ENCODE assay signal across 9 mouse cellular contexts in the genomic region with DNA sequence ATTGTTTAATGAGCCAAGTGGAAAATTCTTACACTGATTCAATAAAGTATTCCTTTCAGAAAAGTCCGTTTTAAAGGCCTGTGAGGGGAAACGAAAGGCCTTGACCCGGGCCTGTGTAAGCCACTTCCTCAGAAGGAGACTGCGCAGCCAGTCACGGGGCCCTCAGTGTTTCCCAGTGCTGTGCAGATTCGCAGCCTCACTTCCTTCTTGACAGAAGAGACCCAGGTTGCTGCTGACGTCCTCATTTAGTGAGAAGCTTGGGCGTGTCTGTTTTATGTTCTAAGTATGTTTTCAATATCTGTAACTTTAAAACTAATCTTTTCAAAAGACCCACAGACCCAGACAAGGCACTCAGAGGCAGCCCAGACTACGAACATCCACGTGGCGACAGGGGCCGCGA. TPM values are rescaled to one million over a fixed set of nuclear protein-coding genes. Genes with fewer than 3 reads are reported as not detected.
DNase-seq lines count a peak whose midpoint lies in the region; ATAC-seq and TF ChIP-seq lines count a peak whose summit lies in the region.
"Had no signal": no experiment of that assay in that cellular context is flagged by ENCODE, and none has a peak within 500 bp of the region (broad histone marks: within the 10 kb centered on the region; RNA-seq: fewer than 3 reads in every experiment).

No protein-coding gene starts in this region.

- no peak for TF ChIP-seq CTCF in stomach, postnatal 0 days (IDR thresholded peaks at IDR 0.05; ENCODE audit: low read depth)

- no peak overlapping the region for H3K27ac ChIP-seq in stomach, postnatal 0 days (replicated peaks)

- H3K36me3 ChIP-seq in stomach, postnatal 0 days (ENCODE audit: control insufficient read depth, insufficient read depth, low read length): no peaks in the 10 kb centered on the region

- H3K9ac ChIP-seq in stomach, postnatal 0 days (ENCODE audit: low read length): no peak overlapping the region

- no peaks in the 10 kb centered on the region for H3K27me3 ChIP-seq in stomach, postnatal 0 days (ENCODE audit: control insufficient read depth, insufficient read depth, low read length)

- peak; percentile 90 for ATAC-seq in neutrophil, adult 5-6 weeks (ENCODE audit: extremely low read depth, insufficient number of reproducible peaks, low FRiP score, poor library complexity, severe bottlenecking)
- ATAC-seq in erythroblast, adult 5-6 weeks (replicated peaks; ENCODE audit: low FRiP score, poor library complexity, severe bottlenecking): no peak
- ATAC-seq in stomach, postnatal 0 days (ENCODE audit: low FRiP score, low TSS enrichment): no peak

- H3K4me2 ChIP-seq in stomach, postnatal 0 days (replicated peaks; ENCODE audit: low read depth): no peak overlapping the region

- peak; percentile 12 for DNase-seq in gastrocnemius, adult 18-20 months (ENCODE audit: low spot score)
- no peak for DNase-seq in gastrocnemius, postnatal 10 days
- peak; percentile 91 for DNase-seq in CD4-positive, CD25-positive, alpha-beta regulatory T cell, adult 2 months (ENCODE audit: low read depth, low spot score)
- peak; percentile 22 to 33 for DNase-seq in heart, postnatal 36 days
- no peak for DNase-seq in cerebellum, postnatal 4 days (ENCODE audit: low spot score in 2 of 2)
- no peak for DNase-seq in stomach, postnatal 0 days (ENCODE audit: low spot score)

- H3K4me1 ChIP-seq in stomach, postnatal 0 days (replicated peaks; ENCODE audit: control insufficient read depth, insufficient read depth): no peaks in the 10 kb centered on the region

- 72% methylated on average over 13 of the region's 13 CpGs for WGBS in stomach, postnatal 0 days

- no peaks in the 10 kb centered on the region for H3K9me3 ChIP-seq in stomach, postnatal 0 days (ENCODE audit: control insufficient read depth, low read length)

- TF ChIP-seq EP300 in stomach, postnatal 0 days (optimal IDR thresholded peaks at IDR 0.05): no peak

- intact Hi-C loops in heart, postnatal 36 days (cut with DNase I): no loop called here

- H3K4me3 ChIP-seq in stomach, postnatal 0 days (ENCODE audit: low read depth, low read length): no peak overlapping the region
- H3K4me3 ChIP-seq: erythroblast, embryonic 14.5 days had no signal

RNA-seq across cellular contexts. Expression of gene Kpna4, which starts 29.6 kb away (rescaled TPM):
- 100 to 1,000 TPM; 122 to 133 TPM for total RNA-seq in gastrocnemius, adult 18-20 months (2021)
- 10 to 100 TPM; 64.7 to 65.1 TPM for total RNA-seq in gastrocnemius, postnatal 10 days (2021)
- total RNA-seq in heart, postnatal 36 days (2021): 10 to 100 TPM; 86.3 to 95.6 TPM
- 127 and 158 TPM in 2 replicates for total RNA-seq in neutrophil, adult 5-6 weeks (2017)
- 18.0 and 21.3 TPM in 2 replicates for total RNA-seq in erythroblast, adult 5-6 weeks (2015; ENCODE audit: low replicate concordance)
- total RNA-seq in erythroblast, adult 5-6 weeks (2017; ENCODE audit: low replicate concordance): 26.9 and 29.1 TPM in 2 replicates
- 20.5 and 21.8 TPM in 2 replicates for polyA plus RNA-seq in stomach, postnatal 0 days (2015; fragmentation: Nextera tagmentation; extraction: Ambion mirVana)

Comparison
In these comparisons a context has a peak if more than half of its experiments do, and no peak if none do; other contexts are left out.
1. DNase-seq: peak in gastrocnemius, adult 18-20 months (single experiment), CD4-positive, CD25-positive, alpha-beta regulatory T cell, adult 2 months (single experiment) and heart, postnatal 36 days (2 of 2); none in gastrocnemius, postnatal 10 days (single experiment), cerebellum, postnatal 4 days (0 of 2) and stomach, postnatal 0 days (single experiment).